Mouse (Mus musculus): ENCODE results near the gene Vwce. TPM values are rescaled to one million over a fixed set of nuclear protein-coding genes. Genes with fewer than 3 reads are reported as not detected.

The Vwce gene
- polyA plus RNA-seq, 1 experiment from 2014 or later = 2.8 TPM

DNA sequence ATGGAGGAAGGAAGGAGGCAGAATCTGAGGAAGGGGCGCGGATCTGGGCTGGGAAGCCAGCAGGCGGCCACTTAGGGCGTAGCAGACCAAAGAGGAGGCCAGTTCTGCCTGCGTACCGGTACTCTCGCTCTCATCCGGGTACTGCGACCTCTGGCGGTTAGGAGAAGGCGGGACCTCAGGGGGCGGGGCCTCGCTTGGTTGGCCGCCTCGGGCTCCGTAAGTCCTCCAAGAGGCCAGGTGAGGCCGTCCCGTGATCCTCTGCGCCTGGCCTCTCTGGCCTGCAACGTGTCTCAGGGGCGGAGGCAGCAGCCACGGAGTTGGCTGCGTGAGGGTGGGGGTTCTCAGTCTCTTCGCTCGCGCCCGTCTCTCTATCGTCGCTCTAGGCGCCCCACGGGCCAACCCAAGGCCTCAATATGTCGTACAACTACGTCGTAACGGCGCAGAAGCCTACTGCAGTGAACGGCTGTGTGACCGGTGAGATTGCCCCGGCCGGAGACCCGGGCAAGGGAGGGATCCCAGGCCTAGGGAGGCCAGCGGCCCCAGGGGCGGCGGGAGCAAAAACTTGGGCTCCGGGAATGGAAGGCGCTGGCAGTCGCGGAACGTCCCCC lies 28.6 kb upstream of the Vwce start, which contains the start of the genes Ddb1 and Tkfc:
Gene Ddb1, plus strand, starts transcription at position 35 of the 608 bp plus-strand sequence.
Gene Tkfc, minus strand, starts transcription at position 362 of the 608 bp plus-strand sequence.
- peak within 1 kb of the TSS; percentile 80 for H3K4me3 ChIP-seq
- under 1% methylated on average over 49 of the region's 49 CpGs for WGBS
- H3K9me3 ChIP-seq (replicated peaks) = no peaks in the 10 kb centered on the region
- peaks cover 46% of the 10 kb centered on the region for H3K4me1 ChIP-seq
- H3K27ac ChIP-seq = peak within 1 kb of the TSS; percentile 94
- peaks cover 41% of the 10 kb centered on the region for H3K36me3 ChIP-seq
- no peaks in the 10 kb centered on the region for H3K27me3 ChIP-seq (ENCODE audit: low read depth, poor library complexity, severe bottlenecking)
- DNase-seq (ENCODE audit: low spot score) = peak; percentile 99

DNA sequence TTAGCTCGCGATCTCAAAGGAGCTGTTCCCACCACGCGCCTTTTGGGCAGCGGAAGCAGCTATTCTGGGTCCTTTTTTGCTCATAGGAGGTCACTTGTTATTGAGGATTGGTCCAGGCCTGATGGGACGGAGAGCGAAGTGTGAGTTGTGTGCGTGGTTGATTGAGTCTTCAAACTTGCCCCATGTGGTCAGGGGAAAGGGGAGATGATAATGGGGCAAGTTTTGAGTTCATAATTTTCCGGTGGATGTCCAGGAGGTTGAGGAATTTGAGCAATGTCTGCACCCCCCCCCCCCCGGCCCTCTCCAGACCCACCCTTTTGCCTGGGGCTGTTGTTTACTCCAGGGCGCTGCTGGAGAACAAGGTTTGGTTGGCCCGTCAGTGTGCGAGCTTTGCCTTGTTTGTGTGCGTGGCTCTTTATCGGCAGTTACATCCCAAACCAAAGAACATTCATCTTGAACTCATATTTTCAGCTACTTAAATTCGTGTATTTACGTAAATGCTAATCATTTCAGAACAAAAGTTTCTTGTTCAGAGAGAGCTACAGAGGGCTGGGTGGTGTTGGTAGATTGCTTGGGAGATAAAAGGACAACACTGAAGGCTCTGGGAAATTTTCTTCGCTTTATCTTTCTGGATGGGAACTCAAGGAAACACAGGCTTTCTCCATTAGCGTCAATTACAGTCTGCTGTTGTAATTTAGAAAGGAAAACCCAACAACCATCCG lies 28.0 kb upstream of the Vwce start:
- peaks cover 44% of the 10 kb centered on the region for H3K36me3 ChIP-seq
- H3K27ac ChIP-seq = peak overlapping the region; percentile 94
- 6% methylated on average over 20 of the region's 20 CpGs for WGBS
- H3K4me1 ChIP-seq = peaks cover 46% of the 10 kb centered on the region
- H3K4me3 ChIP-seq = peak overlapping the region; percentile 80
- no peaks in the 10 kb centered on the region for H3K27me3 ChIP-seq (ENCODE audit: low read depth, poor library complexity, severe bottlenecking)
- DNase-seq (ENCODE audit: low spot score) = no peak
- H3K9me3 ChIP-seq (replicated peaks) = no peaks in the 10 kb centered on the region

DNA sequence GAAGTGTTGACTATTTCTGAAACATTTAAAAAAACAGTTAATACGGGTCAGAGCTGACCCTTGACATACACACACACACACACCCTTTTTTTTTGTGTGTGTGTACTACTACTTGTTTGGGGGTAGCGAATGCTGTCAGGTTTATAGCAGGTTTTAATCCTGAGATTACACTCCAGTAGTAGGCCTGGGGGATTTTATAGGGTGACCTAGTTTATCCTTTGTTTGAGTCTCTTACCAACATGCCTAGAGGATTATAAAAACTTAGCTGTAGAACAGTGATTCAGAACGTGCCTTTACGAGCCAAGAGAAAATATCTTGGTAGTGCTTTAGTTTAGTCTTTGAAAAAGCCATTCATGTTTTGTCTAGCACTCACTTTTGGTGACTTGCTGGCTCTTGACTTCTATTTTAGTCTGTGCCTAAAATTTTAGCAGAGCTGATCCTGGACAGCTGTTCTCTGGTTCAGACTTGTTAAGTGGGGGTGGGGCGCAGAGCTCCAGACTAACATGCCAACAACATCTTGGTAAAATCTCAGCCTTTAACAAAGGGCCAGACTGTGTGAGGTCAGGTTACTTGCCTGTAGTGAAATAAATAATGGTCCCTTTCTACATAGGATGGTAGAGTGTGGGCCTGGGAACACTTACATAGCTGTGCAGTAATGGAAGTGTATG lies 25.3 kb upstream of the Vwce start:
- H3K27me3 ChIP-seq (ENCODE audit: low read depth, poor library complexity, severe bottlenecking) = no peaks in the 10 kb centered on the region
- no peak overlapping the region for H3K4me3 ChIP-seq
- no peak for DNase-seq (ENCODE audit: low spot score)
- 93% methylated on average over 5 of the region's 5 CpGs for WGBS
- H3K27ac ChIP-seq = no peak overlapping the region
- H3K4me1 ChIP-seq = peaks cover 31% of the 10 kb centered on the region
- H3K36me3 ChIP-seq = peaks cover 70% of the 10 kb centered on the region
- H3K9me3 ChIP-seq (replicated peaks) = no peaks in the 10 kb centered on the region

DNA sequence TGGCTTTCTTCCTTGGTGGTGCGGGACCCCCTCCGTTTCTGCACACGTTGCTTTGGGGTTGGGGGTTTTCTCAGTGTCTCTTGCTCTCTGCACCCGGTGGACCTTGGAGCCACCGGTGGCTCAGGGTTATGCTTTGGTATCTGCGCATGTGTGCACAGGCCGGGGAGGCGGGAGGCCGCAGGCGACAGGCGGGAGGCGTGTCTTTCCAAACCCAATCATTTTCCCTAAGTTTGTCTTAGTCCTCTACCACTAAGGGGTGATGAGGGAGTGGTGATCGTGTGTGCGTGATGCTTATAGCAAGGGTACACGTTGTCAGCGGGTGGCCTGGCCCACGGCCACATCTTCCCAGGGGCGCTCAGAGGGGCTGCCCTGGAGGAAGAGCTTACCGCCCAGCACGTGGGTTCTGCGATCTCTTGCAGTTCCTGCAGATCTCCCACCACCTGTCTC lies 882 bp downstream of the Vwce start:
- Histone ChIP-seq H3K27ac (peak overlapping the region; percentile 82), H3K4me3 (peak overlapping the region; percentile 62), H3K27me3 (ENCODE audit: low read depth, poor library complexity, severe bottlenecking) (peaks cover 8% of the 10 kb centered on the region; the same call in 1 of the 2 replicates), H3K9me3 (replicated peaks) (no peaks in the 10 kb centered on the region), H3K4me1 (peaks cover 18% of the 10 kb centered on the region), H3K36me3 (peaks cover 22% of the 10 kb centered on the region)
- 5% methylated on average over 21 of the region's 21 CpGs for WGBS
- peak; percentile 72 for DNase-seq (ENCODE audit: low spot score)

DNA sequence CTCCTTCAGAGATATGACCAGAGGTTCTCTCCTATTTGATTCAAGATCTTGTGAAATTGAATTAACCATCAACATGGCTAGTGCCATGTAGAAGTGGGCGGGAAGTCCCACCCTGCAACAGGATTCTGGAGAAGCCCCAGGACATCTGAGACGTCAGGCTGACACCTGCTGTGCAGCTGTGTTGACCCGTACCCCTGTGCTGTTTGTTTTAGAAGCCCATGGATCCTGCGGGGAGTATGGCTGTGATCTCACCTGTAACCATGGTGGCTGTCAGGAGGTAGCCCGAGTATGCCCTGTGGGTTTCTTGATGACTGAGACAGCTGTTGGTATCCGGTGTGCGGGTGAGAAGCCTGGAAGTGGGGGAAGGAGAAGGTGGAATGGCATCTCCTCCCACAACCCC lies 3.8 kb downstream of the Vwce start:
- peaks cover 29% of the 10 kb centered on the region for H3K4me1 ChIP-seq
- H3K27me3 ChIP-seq (ENCODE audit: low read depth, poor library complexity, severe bottlenecking) = peaks cover 8% of the 10 kb centered on the region; the same call in 1 of the 2 replicates
- H3K36me3 ChIP-seq = no peaks in the 10 kb centered on the region
- H3K9me3 ChIP-seq (replicated peaks) = no peaks in the 10 kb centered on the region
- no peak for DNase-seq (ENCODE audit: low spot score)
- H3K27ac ChIP-seq = no peak overlapping the region
- H3K4me3 ChIP-seq = no peak overlapping the region
- WGBS = 68% methylated on average over 7 of the region's 7 CpGs

DNA sequence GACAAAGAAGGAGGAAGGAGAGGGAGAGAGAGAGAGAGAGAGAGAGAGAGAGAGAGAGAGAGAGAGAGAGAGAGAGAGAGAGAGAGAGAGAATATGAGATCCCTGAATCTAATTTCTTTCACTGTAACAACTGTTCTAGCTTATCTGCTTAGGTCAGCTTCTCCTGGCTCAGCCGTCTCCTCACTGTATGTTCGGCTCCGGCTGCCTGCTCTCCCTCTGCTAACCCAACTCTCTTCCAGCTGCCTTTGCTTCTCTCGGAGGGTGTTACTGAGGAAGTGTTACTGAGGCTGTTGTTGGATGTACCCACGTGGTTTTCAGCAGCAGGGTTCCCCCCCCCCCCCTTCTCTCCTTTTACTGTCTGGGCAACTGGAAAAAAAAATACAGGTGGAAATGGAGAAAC lies 6.1 kb downstream of the Vwce start:
- peaks cover 14% of the 10 kb centered on the region for H3K4me1 ChIP-seq
- H3K27ac ChIP-seq = no peak overlapping the region
- H3K9me3 ChIP-seq (replicated peaks) = no peaks in the 10 kb centered on the region
- 0 out of 2 replicates have a peak, but pooled peaks cover 8% of the 10 kb centered on the region for H3K27me3 ChIP-seq (ENCODE audit: low read depth, poor library complexity, severe bottlenecking)
- no peaks in the 10 kb centered on the region for H3K36me3 ChIP-seq
- no peak for DNase-seq (ENCODE audit: low spot score)
- H3K4me3 ChIP-seq = 0 out of 2 replicates have a peak overlapping the region, but pooled peaks have one; percentile 0
- 11% methylated on average over 5 of the region's 5 CpGs for WGBS

DNA sequence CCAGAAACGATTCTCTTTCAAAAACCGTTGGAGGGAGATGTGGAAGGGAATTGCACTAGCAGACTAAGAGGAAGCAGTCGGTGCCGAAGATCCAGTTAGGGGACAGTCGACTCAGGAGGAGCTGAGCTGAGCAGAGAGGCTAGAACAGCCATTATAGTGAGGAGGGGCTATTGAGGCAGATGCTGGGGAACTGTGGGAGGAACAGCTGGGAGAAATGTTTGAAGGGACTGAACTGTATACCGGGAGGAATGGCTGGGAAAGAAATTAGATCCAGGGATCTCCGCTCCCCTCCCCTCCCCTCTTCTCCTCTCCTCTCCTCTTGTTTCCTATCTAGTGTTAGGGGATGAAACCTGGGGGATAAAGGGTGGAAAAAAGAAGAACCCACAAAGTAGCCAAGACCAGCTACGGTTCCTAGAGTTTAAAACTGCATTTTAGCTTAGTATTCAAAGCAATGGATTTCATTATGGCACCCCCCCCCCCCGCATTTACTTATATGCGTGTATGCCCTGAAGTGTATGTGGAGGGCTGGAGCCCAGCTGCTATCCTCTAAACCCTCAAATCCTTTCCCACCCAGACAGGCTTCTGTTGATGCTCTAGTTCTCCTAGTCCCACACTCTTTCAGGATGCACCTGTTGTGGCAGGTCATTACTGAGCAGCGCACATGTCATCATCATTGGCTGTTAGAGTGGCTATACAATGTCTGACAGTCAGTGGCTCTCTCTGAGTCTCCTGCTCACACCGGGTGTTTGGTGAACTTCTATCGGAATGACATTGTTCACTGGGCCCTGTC lies 6.8 kb downstream of the Vwce start:
- H3K4me3 ChIP-seq = 0 out of 2 replicates have a peak overlapping the region, but pooled peaks have one; percentile 0
- WGBS = 49% methylated on average over 13 of the region's 13 CpGs
- no peaks in the 10 kb centered on the region for H3K36me3 ChIP-seq
- H3K9me3 ChIP-seq (replicated peaks) = no peaks in the 10 kb centered on the region
- no peak for DNase-seq (ENCODE audit: low spot score)
- H3K27ac ChIP-seq = no peak overlapping the region
- H3K27me3 ChIP-seq (ENCODE audit: low read depth, poor library complexity, severe bottlenecking) = 0 out of 2 replicates have a peak, but pooled peaks cover 1% of the 10 kb centered on the region
- H3K4me1 ChIP-seq = peaks cover 11% of the 10 kb centered on the region

DNA sequence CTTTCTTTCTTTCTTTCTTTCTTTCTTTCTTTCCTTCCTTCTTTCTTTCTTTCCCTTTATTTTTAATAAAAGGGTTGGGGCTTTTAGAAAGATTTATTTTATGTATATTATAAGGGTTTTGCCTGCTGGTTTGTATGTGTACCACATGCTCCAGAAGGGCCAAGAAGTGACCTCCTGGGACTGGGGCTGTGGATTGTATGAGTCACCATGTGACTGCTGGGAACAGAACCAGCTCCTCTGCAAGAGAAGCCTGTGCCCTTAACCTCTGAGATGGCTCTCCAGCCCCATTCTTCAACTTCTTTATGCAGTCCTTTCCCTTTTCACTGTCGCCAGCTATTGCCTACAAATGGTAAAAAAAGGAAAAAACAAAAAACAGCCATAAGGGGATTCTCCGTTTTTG lies 11.6 kb downstream of the Vwce start:
- DNase-seq (ENCODE audit: low spot score) = no peak
- 88% methylated on average over 2 of the region's 2 CpGs for WGBS
- Histone ChIP-seq H3K4me1 (peaks cover 12% of the 10 kb centered on the region), H3K36me3 (no peaks in the 10 kb centered on the region), H3K27ac (no peak overlapping the region), H3K27me3 (ENCODE audit: low read depth, poor library complexity, severe bottlenecking) (no peaks in the 10 kb centered on the region), H3K4me3 (no peak overlapping the region), H3K9me3 (replicated peaks) (no peaks in the 10 kb centered on the region)

DNA sequence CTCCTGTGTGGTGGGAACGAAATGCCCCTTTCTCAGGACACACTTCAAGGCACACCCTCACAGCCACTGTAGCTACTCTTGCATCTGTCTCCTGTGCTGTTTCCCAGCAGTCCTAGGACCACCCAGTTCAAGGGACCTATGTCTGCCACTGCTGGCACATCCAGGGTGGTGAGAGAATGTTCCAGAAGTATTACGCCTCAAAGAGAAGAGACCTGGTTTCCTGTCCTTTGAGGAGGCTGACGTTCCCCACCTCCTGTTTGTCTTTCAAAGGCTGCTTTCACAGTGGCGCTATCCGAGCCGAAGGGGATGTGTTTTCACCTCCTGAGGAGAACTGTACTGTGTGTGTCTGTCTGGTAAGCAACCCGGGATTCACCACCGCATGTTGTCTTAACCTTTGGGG lies 14.1 kb downstream of the Vwce start:
- no peaks in the 10 kb centered on the region for H3K27me3 ChIP-seq (ENCODE audit: low read depth, poor library complexity, severe bottlenecking)
- 0 out of 2 replicates have a peak, but pooled peaks cover 7% of the 10 kb centered on the region for H3K4me1 ChIP-seq
- no peak for DNase-seq (ENCODE audit: low spot score)
- H3K27ac ChIP-seq = no peak overlapping the region
- no peaks in the 10 kb centered on the region for H3K36me3 ChIP-seq
- WGBS = 79% methylated on average over 8 of the region's 8 CpGs
- H3K4me3 ChIP-seq = no peak overlapping the region
- no peaks in the 10 kb centered on the region for H3K9me3 ChIP-seq (replicated peaks)

DNA sequence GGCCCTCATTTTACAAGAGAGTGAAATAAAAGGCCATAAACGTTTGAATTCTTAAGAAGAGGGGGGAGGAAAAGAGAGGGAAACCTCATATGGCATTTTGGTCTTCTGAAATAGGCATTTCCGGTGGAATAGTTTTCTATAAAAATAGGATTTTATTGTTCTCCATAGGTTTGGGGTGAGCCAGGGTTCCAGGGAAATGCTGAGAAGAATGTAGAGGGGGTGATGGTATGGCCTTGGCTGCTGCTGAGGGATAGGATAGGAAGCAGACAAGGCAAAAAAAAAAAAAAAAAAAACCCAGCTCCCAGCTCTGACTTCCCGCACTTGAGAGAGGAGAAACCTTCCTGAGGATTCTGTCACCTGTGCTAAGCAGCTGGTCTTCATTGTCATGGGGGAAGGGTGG lies 22.0 kb downstream of the Vwce start:
- WGBS = 58% methylated on average over 3 of the region's 3 CpGs
- DNase-seq (ENCODE audit: low spot score) = no peak
- H3K36me3 ChIP-seq = no peaks in the 10 kb centered on the region
- H3K27ac ChIP-seq = no peak overlapping the region
- no peaks in the 10 kb centered on the region for H3K9me3 ChIP-seq (replicated peaks)
- H3K27me3 ChIP-seq (ENCODE audit: low read depth, poor library complexity, severe bottlenecking) = no peaks in the 10 kb centered on the region
- H3K4me1 ChIP-seq = peaks cover 7% of the 10 kb centered on the region
- no peak overlapping the region for H3K4me3 ChIP-seq

DNA sequence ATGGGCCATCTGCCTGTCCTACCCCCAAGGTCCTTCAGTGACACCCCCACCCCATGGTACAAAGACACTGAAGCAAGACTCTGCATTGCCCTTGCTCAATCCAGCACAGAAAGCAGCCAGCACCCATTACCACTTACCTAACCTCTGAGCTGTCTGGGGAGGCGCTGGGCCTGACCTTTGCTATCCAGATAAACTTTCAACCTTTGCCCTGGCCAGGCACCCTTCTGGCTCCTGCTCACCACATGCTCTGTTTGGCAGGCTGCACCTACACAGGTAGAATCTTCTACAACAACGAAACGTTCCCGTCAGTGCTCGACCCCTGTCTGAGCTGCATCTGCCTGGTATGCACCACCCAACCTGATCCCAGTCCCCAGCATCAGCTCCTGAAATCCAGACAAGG lies 23.7 kb downstream of the Vwce start:
- Histone ChIP-seq H3K36me3 (no peaks in the 10 kb centered on the region), H3K27me3 (ENCODE audit: low read depth, poor library complexity, severe bottlenecking) (no peaks in the 10 kb centered on the region), H3K4me1 (peaks cover 7% of the 10 kb centered on the region), H3K27ac (no peak overlapping the region), H3K9me3 (replicated peaks) (no peaks in the 10 kb centered on the region), H3K4me3 (no peak overlapping the region)
- WGBS = 78% methylated on average over 5 of the region's 5 CpGs
- DNase-seq (ENCODE audit: low spot score) = no peak

DNA sequence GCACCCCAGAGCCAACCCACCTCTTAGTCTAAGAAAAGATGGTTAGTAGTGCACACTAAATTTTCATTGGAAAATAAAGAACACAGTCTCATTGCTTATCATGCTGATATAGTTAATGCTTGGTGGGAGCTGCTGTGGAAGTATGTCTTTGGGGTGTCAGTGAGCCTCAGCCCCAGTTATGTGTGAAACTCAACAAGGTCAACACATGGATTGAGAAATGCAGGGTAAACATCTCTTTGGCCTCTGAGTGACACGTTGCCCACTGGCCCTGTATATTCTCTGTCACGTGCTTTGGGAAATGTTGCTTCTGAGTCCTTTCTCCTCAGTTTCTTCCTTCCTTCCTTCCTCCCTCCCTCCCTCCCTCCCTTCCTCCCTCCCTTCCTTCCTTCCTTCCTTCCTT lies 24.4 kb downstream of the Vwce start:
- H3K4me3 ChIP-seq = no peak overlapping the region
- H3K27ac ChIP-seq = no peak overlapping the region
- H3K27me3 ChIP-seq (ENCODE audit: low read depth, poor library complexity, severe bottlenecking) = no peaks in the 10 kb centered on the region
- no peaks in the 10 kb centered on the region for H3K9me3 ChIP-seq (replicated peaks)
- no peak for DNase-seq (ENCODE audit: low spot score)
- no peaks in the 10 kb centered on the region for H3K36me3 ChIP-seq
- WGBS = 79% methylated on average over 2 of the region's 2 CpGs
- H3K4me1 ChIP-seq = peaks cover 7% of the 10 kb centered on the region
